Mouse (Mus musculus) CD4-positive naive resting alpha-beta T cell, adult 57 days (primary cell): ENCODE results near the gene Prr19. TPM values are rescaled to one million over a fixed set of nuclear protein-coding genes. Genes with fewer than 3 reads are reported as not detected.

Source experiments
- total RNA-seq: library from RNA; stranded (reverse); gene quantifications from one replicate; pipeline ENCODE4 v1.2.4, GENCODE M21; 2023

Prr19 gene
- total RNA-seq = not detected

GRCm38 (mm10) chr7:25301063-25301462 lies at the start of gene Prr19:
Prr19 (plus strand) TSS chr7:25301411.

GRCm38 (mm10) chr7:25267301-25267750 lies 33.9 kb upstream of the Prr19 start, which contains the start of gene Cic:
Cic (plus strand) TSS chr7:25267704.

GRCm38 (mm10) chr7:25297454-25298325 lies 3.5 kb upstream of the Prr19 start, which contains the start of gene Pafah1b3:
Pafah1b3 (minus strand) TSS chr7:25297986.

GRCm38 (mm10) chr7:25305956-25306613 lies 4.9 kb downstream of the Prr19 start, which contains the start of gene Tmem145:
Tmem145 (plus strand) TSS chr7:25306106.

GRCm38 (mm10) chr7:25316532-25317445 lies 15.6 kb downstream of the Prr19 start, which contains the start of gene Megf8:
Megf8 (plus strand) TSS chr7:25317164.

Other genes with a start within 250 kb of the Prr19 start
- 5.6 TPM for gene Grik5, start 229.1 kb upstream of the Prr19 start, total RNA-seq
- 21.9 TPM for gene Zfp574, start 228.8 kb upstream of the Prr19 start, total RNA-seq
- gene Pou2f2, start 121.7 kb upstream of the Prr19 start, total RNA-seq = 16.6 TPM
- gene Dedd2, start 80.8 kb upstream of the Prr19 start, total RNA-seq = 100 TPM
- gene Zfp526, start 80.0 kb upstream of the Prr19 start, total RNA-seq = 18.2 TPM
- 84.8 TPM for gene Gsk3a, start 63.6 kb upstream of the Prr19 start, total RNA-seq
- 41.5 TPM for gene Erf, start 50.6 kb upstream of the Prr19 start, total RNA-seq
- gene Cic, start 33.7 kb upstream of the Prr19 start, total RNA-seq = 318 TPM
- 9.2 TPM for gene Pafah1b3, start 3.4 kb upstream of the Prr19 start, total RNA-seq
- gene Tmem145, start 4.7 kb downstream of the Prr19 start, total RNA-seq = not detected
- gene Megf8, start 15.8 kb downstream of the Prr19 start, total RNA-seq = 1.1 TPM
- not detected for gene Cnfn, start 68.3 kb downstream of the Prr19 start, total RNA-seq
- 14.6 TPM for gene Lipe, start 97.3 kb downstream of the Prr19 start, total RNA-seq
- gene Cxcl17, start 111.5 kb downstream of the Prr19 start, total RNA-seq = not detected
- gene Ceacam1, start 176.2 kb downstream of the Prr19 start, total RNA-seq = 2.2 TPM
- gene Ceacam2, start 238.4 kb downstream of the Prr19 start, total RNA-seq = not detected